Mouse (Mus musculus) C2C12 (cell line): Measurements from ENCODE around the gene Tbxas1.

ENCODE experiments used
- CEBPB ChIP-seq: IDR thresholded peaks from one replicate; pipeline ENCODE4 v1.6.1; 2011; ENCODE audit warnings: low read depth, mild to moderate bottlenecking, control low read depth, moderate library complexity
- CTCF ChIP-seq: IDR thresholded peaks from one replicate; pipeline ENCODE4 v1.5.1; 2011; ENCODE audit not compliant: control insufficient read depth, insufficient read depth, insufficient read length
- MAX ChIP-seq: IDR thresholded peaks from one replicate; pipeline ENCODE4 v1.6.1; 2011; ENCODE audit warnings: mild to moderate bottlenecking, control low read depth
- MYOG ChIP-seq: IDR thresholded peaks from one replicate; pipeline ENCODE4 v1.6.1; 2011; ENCODE audit not compliant: control insufficient read depth, insufficient read length; ENCODE audit errors: extremely low read depth
- USF1 ChIP-seq: IDR thresholded peaks from one replicate; pipeline ENCODE4 v1.6.1; 2011; ENCODE audit warnings: low read depth, mild to moderate bottlenecking, control low read depth, moderate library complexity

GRCm38 (mm10) chr6:39013034-39013832 is 138.0 kb downstream of the Tbxas1 start:
- TF ChIP-seq CTCF (no peak), MAX (no peak), MYOG (no peak), CEBPB (no peak), USF1 (no peak)
